Mouse (Mus musculus): Measurements from ENCODE around the gene Zhx3. TPM values are rescaled to one million over a fixed set of nuclear protein-coding genes. Genes with fewer than 3 reads are reported as not detected.

Zhx3 gene
- polyA plus RNA-seq, 1 experiment from 2014 or later = 6.0 TPM

GRCm38 (mm10) chr2:160865266-160865665 lies 7.5 kb downstream of the Zhx3 start:
- WGBS (ENCODE audit: insufficient replicate concordance) = 67% methylated on average over 2 of the region's 2 CpGs
- Histone ChIP-seq H3K27me3 (ENCODE audit: insufficient read depth, low read length) (no peaks in the 10 kb centered on the region), H3K27ac (ENCODE audit: low read depth) (no peak overlapping the region), H3K4me3 (ENCODE audit: low read depth, low read length) (no peak overlapping the region), H3K4me1 (ENCODE audit: insufficient read depth) (no peaks in the 10 kb centered on the region; the same call in 1 of the 2 replicates), H3K9ac (replicated peaks) (no peak overlapping the region), H3K4me2 (ENCODE audit: low read depth, low read length) (no peak overlapping the region), H3K36me3 (replicated peaks; ENCODE audit: insufficient read depth, low read length) (no peaks in the 10 kb centered on the region), H3K9me3 (ENCODE audit: low read length) (no peaks in the 10 kb centered on the region)
- TF ChIP-seq CTCF (IDR thresholded peaks at IDR 0.05; ENCODE audit: low read depth) (no peak), EP300 (IDR thresholded peaks at IDR 0.05; ENCODE audit: low read depth) (no peak)
- ATAC-seq (no peak), DNase-seq (no peak)

GRCm38 (mm10) chr2:160864112-160864511 lies 8.7 kb downstream of the Zhx3 start:
- Histone ChIP-seq H3K27ac (ENCODE audit: low read depth) (no peak overlapping the region), H3K4me3 (ENCODE audit: low read depth, low read length) (no peak overlapping the region), H3K4me1 (ENCODE audit: insufficient read depth) (peaks cover 4% of the 10 kb centered on the region; the same call in 1 of the 2 replicates), H3K27me3 (ENCODE audit: insufficient read depth, low read length) (no peaks in the 10 kb centered on the region), H3K9ac (replicated peaks) (no peak overlapping the region), H3K36me3 (replicated peaks; ENCODE audit: insufficient read depth, low read length) (no peaks in the 10 kb centered on the region), H3K9me3 (ENCODE audit: low read length) (no peaks in the 10 kb centered on the region), H3K4me2 (ENCODE audit: low read depth, low read length) (no peak overlapping the region)
- TF ChIP-seq EP300 (IDR thresholded peaks at IDR 0.05; ENCODE audit: low read depth) (no peak), CTCF (IDR thresholded peaks at IDR 0.05; ENCODE audit: low read depth) (no peak)
- ATAC-seq (no peak), DNase-seq (no peak)
- WGBS (ENCODE audit: insufficient replicate concordance) = 77% methylated on average over 1 of the region's 1 CpGs

- H3K4me1 ChIP-seq (ENCODE audit: insufficient read depth) = peaks cover 8% of the 10 kb centered on the region
- H3K27me3 ChIP-seq (ENCODE audit: insufficient read depth, low read length) = no peaks in the 10 kb centered on the region
- H3K4me3 ChIP-seq (ENCODE audit: low read depth, low read length) = no peak overlapping the region
- no peak overlapping the region for H3K27ac ChIP-seq (ENCODE audit: low read depth)
- DNase-seq (no peak), ATAC-seq (no peak)
- no peaks in the 10 kb centered on the region for H3K36me3 ChIP-seq (replicated peaks; ENCODE audit: insufficient read depth, low read length)
- no peaks in the 10 kb centered on the region for H3K9me3 ChIP-seq (ENCODE audit: low read length)
- H3K4me2 ChIP-seq (ENCODE audit: low read depth, low read length) = no peak overlapping the region
- WGBS (ENCODE audit: insufficient replicate concordance) = 30% methylated on average over 1 of the region's 1 CpGs
- no peak overlapping the region for H3K9ac ChIP-seq (replicated peaks)
- no peak for TF ChIP-seq CTCF (IDR thresholded peaks at IDR 0.05; ENCODE audit: low read depth)
- TF ChIP-seq EP300 (IDR thresholded peaks at IDR 0.05; ENCODE audit: low read depth) = no peak
Measured at GRCm38 (mm10) chr2:160860363-160860762, 12.4 kb downstream of the Zhx3 start.

GRCm38 (mm10) chr2:160856359-160857102 lies 16.3 kb downstream of the Zhx3 start:
- no peaks in the 10 kb centered on the region for H3K9me3 ChIP-seq (ENCODE audit: low read length)
- peaks cover 10% of the 10 kb centered on the region for H3K4me1 ChIP-seq (ENCODE audit: insufficient read depth)
- H3K36me3 ChIP-seq (replicated peaks; ENCODE audit: insufficient read depth, low read length) = no peaks in the 10 kb centered on the region
- no peak for DNase-seq
- 69% methylated on average over 5 of the region's 5 CpGs for WGBS (ENCODE audit: insufficient replicate concordance)
- ATAC-seq = no peak
- H3K9ac ChIP-seq (replicated peaks) = no peak overlapping the region
- H3K4me3 ChIP-seq (ENCODE audit: low read depth, low read length) = no peak overlapping the region
- no peak overlapping the region for H3K4me2 ChIP-seq (ENCODE audit: low read depth, low read length)
- H3K27ac ChIP-seq (ENCODE audit: low read depth) = no peak overlapping the region
- H3K27me3 ChIP-seq (ENCODE audit: insufficient read depth, low read length) = no peaks in the 10 kb centered on the region
- TF ChIP-seq EP300 (IDR thresholded peaks at IDR 0.05; ENCODE audit: low read depth) (no peak), CTCF (IDR thresholded peaks at IDR 0.05; ENCODE audit: low read depth) (peak; percentile 39)

GRCm38 (mm10) chr2:160854687-160855086 lies 18.1 kb downstream of the Zhx3 start:
- Histone ChIP-seq H3K4me2 (ENCODE audit: low read depth, low read length) (no peak overlapping the region), H3K27ac (ENCODE audit: low read depth) (no peak overlapping the region), H3K4me1 (ENCODE audit: insufficient read depth) (peaks cover 13% of the 10 kb centered on the region), H3K4me3 (ENCODE audit: low read depth, low read length) (no peak overlapping the region), H3K27me3 (ENCODE audit: insufficient read depth, low read length) (no peaks in the 10 kb centered on the region), H3K36me3 (replicated peaks; ENCODE audit: insufficient read depth, low read length) (no peaks in the 10 kb centered on the region), H3K9ac (replicated peaks) (no peak overlapping the region), H3K9me3 (ENCODE audit: low read length) (no peaks in the 10 kb centered on the region)
- no peak for DNase-seq
- TF ChIP-seq CTCF (IDR thresholded peaks at IDR 0.05; ENCODE audit: low read depth) (no peak), EP300 (IDR thresholded peaks at IDR 0.05; ENCODE audit: low read depth) (no peak)
- ATAC-seq = no peak

GRCm38 (mm10) chr2:160850360-160850759 lies 22.4 kb downstream of the Zhx3 start:
- TF ChIP-seq EP300 (IDR thresholded peaks at IDR 0.05; ENCODE audit: low read depth) (no peak), CTCF (IDR thresholded peaks at IDR 0.05; ENCODE audit: low read depth) (no peak)
- ATAC-seq (peak; percentile 84), DNase-seq (no peak)
- Histone ChIP-seq H3K27ac (ENCODE audit: low read depth) (peak overlapping the region; percentile 58; the same call in 1 of the 2 replicates), H3K4me3 (ENCODE audit: low read depth, low read length) (no peak overlapping the region), H3K4me1 (ENCODE audit: insufficient read depth) (peaks cover 12% of the 10 kb centered on the region), H3K9me3 (ENCODE audit: low read length) (no peaks in the 10 kb centered on the region), H3K27me3 (ENCODE audit: insufficient read depth, low read length) (no peaks in the 10 kb centered on the region), H3K36me3 (replicated peaks; ENCODE audit: insufficient read depth, low read length) (no peaks in the 10 kb centered on the region), H3K4me2 (ENCODE audit: low read depth, low read length) (no peak overlapping the region), H3K9ac (replicated peaks) (no peak overlapping the region)
- WGBS (ENCODE audit: insufficient replicate concordance) = 63% methylated on average over 3 of the region's 3 CpGs
